Mouse (Mus musculus): ENCODE data around the gene Pnpla7.

DNA sequence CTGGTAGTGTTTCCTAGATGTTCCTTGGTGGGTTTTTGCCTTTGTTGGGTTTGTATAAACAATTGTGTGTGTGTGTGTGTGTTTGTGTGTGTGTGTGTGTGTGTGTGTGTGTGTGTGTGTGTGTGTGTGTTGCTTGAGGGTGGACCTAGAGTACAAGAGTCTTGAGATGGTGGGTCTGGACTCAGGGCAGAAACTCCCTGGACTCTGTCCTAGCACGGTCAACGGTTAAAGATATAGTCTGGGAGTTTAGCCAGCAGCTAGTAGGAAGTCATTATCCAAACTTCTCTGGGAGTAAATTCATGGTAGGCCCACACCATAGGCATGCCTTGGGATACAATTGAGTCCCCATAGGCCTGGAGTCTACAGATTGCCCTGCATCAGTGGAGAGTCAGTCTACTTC lies 112.0 kb downstream of the Pnpla7 start:
- no peak for TF ChIP-seq CTCF (IDR thresholded peaks at IDR 0.05; ENCODE audit: insufficient read depth, low read length)
- TF ChIP-seq POLR2A (IDR thresholded peaks at IDR 0.05; ENCODE audit: borderline replicate concordance, extremely low read depth, low read depth, low read length), result no peak
